In the genomic region with DNA sequence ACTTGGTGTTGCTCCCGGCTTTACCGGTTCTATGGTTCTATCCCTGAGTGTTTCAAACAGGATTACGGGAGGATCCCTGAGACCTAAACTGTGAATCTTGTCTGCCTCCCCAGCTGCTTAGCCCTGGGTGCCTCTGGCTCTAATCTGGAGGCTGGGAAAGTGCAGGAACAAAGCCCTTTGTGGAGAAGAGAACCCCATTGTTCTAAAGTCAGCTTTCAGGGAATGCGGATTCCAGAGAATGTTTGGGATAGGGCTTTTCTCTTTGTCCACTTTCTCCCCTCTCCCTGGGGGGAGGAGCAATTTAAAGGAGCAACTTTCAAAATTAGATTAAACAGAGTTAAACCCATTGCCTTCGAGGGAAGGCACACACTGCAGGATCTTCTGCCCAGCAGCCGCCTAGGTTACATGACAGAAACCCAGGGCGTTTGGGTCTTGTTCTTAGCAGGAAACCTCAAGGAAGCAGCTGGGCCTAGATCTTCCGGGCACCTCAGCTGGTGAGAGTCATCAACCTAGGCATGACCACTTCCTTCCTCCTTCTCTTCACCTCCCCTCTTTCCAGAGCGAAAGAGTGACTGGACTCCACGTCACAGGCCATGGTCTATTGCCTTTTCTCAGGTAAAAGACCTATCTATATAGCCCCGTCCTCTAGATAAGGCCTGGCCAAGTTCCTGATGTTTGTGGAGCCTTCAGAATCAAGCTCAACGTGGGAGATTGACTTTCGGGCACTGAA, we compare ENCODE assay signal across 10 mouse cellular contexts. TPM values are rescaled to one million over a fixed set of nuclear protein-coding genes. Genes with fewer than 3 reads are reported as not detected.
DNase-seq lines count a peak whose midpoint lies in the region; ATAC-seq and TF ChIP-seq lines count a peak whose summit lies in the region.
"Had no signal": no experiment of that assay in that cellular context is flagged by ENCODE, and none has a peak within 500 bp of the region (broad histone marks: within the 10 kb centered on the region; RNA-seq: fewer than 3 reads in every experiment).

No protein-coding gene starts in this region.

- H3K27me3 ChIP-seq in heart, embryonic 13.5 days (replicated peaks): peaks cover 58% of the 10 kb centered on the region
- peaks cover 56% of the 10 kb centered on the region for H3K27me3 ChIP-seq in intestine, embryonic 14.5 days (replicated peaks; ENCODE audit: control insufficient read depth, insufficient read depth, low read length)

- no peak for DNase-seq in heart, postnatal 14 days
- no peak for DNase-seq in intestine, embryonic 14.5 days (ENCODE audit: low spot score)
- no peak for DNase-seq in ovary, postnatal 14 days (ENCODE audit: low spot score)
- no peak for DNase-seq in layer of hippocampus, postnatal 25 days (ENCODE audit: extremely low spot score in 1 of 2, low spot score in 1 of 2)
- no peak for DNase-seq in testis, postnatal 10 days (ENCODE audit: low spot score)

- ATAC-seq in heart, embryonic 13.5 days (ENCODE audit: extremely low read depth, insufficient number of reproducible peaks, low FRiP score, low TSS enrichment): no peak
- no peak for ATAC-seq in intestine, embryonic 14.5 days (replicated peaks; ENCODE audit: low FRiP score, low TSS enrichment, low read depth)
- peak; percentile 81 for ATAC-seq in monocyte, adult 5-6 weeks (replicated peaks; ENCODE audit: insufficient number of reproducible peaks, low FRiP score, low TSS enrichment, poor library complexity, severe bottlenecking)

- peak overlapping the region; percentile 68; the same call in 1 of the 2 replicates for H3K4me3 ChIP-seq in heart, embryonic 13.5 days
- no peak overlapping the region for H3K4me3 ChIP-seq in bone marrow, adult 2 months (replicated peaks; ENCODE audit: control insufficient read depth, low read depth, low read length)
- no peak overlapping the region for H3K4me3 ChIP-seq in intestine, embryonic 14.5 days (ENCODE audit: low read depth, low read length)

- TF ChIP-seq POLR2A in bone marrow, adult 2 months (IDR thresholded peaks at IDR 0.05; ENCODE audit: borderline replicate concordance, control insufficient read depth, low read depth, low read length): no peak

- peak overlapping the region; percentile 33; the same call in 1 of the 2 replicates for H3K27ac ChIP-seq in heart, embryonic 13.5 days (replicated peaks)
- peak overlapping the region; percentile 73 for H3K27ac ChIP-seq in bone marrow, adult 2 months (ENCODE audit: control insufficient read depth, insufficient read depth, low read depth, low read length, poor library complexity)
- H3K27ac ChIP-seq in intestine, embryonic 14.5 days (ENCODE audit: low read depth): peak overlapping the region; percentile 12; the same call in 1 of the 2 replicates
- H3K27ac ChIP-seq: limb, embryonic 12.5 days had no signal

- 45% methylated on average over 13 of the region's 13 CpGs for WGBS in heart, embryonic 13.5 days
- WGBS in bone marrow, adult 2 months: 20% methylated on average over 13 of the region's 13 CpGs
- WGBS in intestine, embryonic 14.5 days: 50% methylated on average over 13 of the region's 13 CpGs

- H3K36me3 ChIP-seq in heart, embryonic 13.5 days: no peaks in the 10 kb centered on the region
- no peaks in the 10 kb centered on the region for H3K36me3 ChIP-seq in intestine, embryonic 14.5 days (ENCODE audit: control insufficient read depth, insufficient read depth, low read length)
- H3K36me3 ChIP-seq: limb, embryonic 12.5 days had no signal

- TF ChIP-seq CTCF in bone marrow, adult 2 months (IDR thresholded peaks at IDR 0.05; ENCODE audit: control insufficient read depth, insufficient read depth, low read length): no peak

- peak overlapping the region; percentile 99 for H3K4me2 ChIP-seq in heart, embryonic 13.5 days
- no peak overlapping the region; the same call in 1 of the 2 replicates for H3K4me2 ChIP-seq in intestine, embryonic 14.5 days (ENCODE audit: low read length)

- H3K9ac ChIP-seq in heart, embryonic 13.5 days: no peak overlapping the region
- H3K9ac ChIP-seq in intestine, embryonic 14.5 days (ENCODE audit: low read length): no peak overlapping the region

- H3K9me3 ChIP-seq in heart, embryonic 13.5 days: no peaks in the 10 kb centered on the region
- H3K9me3 ChIP-seq in intestine, embryonic 14.5 days (ENCODE audit: control insufficient read depth, low read length): no peaks in the 10 kb centered on the region
- H3K9me3 ChIP-seq: limb, embryonic 12.5 days had no signal

- H3K4me1 ChIP-seq in heart, embryonic 13.5 days: peaks cover 41% of the 10 kb centered on the region
- H3K4me1 ChIP-seq in bone marrow, adult 2 months (ENCODE audit: control insufficient read depth, insufficient read depth, low read length): peaks cover 3% of the 10 kb centered on the region; the same call in 1 of the 2 replicates
- H3K4me1 ChIP-seq in intestine, embryonic 14.5 days (replicated peaks; ENCODE audit: control insufficient read depth, insufficient read depth, low read length): peaks cover 14% of the 10 kb centered on the region

- intact Hi-C loops in heart, postnatal 14 days (cut with DNase I): loop anchor here (5.0 kb wide), 2 partner anchors 36 to 76 kb away; no protein-coding TSS in a partner anchor

RNA-seq across cellular contexts. Expression of a gene that starts 1.0 kb away (rescaled TPM):
- 4.5 and 4.9 TPM in 2 replicates for polyA plus RNA-seq in heart, embryonic 13.5 days (2015; fragmentation: Nextera tagmentation; extraction: Ambion mirVana)
- 10 to 100 TPM; 17.0 to 20.2 TPM for total RNA-seq in heart, postnatal 14 days (2021)
- polyA plus RNA-seq in bone marrow, adult 2 months (2011; ENCODE audit: insufficient read depth, insufficient read length, low replicate concordance, missing spikeins): 3.8 and 5.3 TPM in 2 replicates
- polyA plus RNA-seq in intestine, embryonic 14.5 days (2014; fragmentation: Nextera tagmentation; extraction: Ambion mirVana): 5.0 and 5.4 TPM in 2 replicates
- total RNA-seq in monocyte, adult 5-6 weeks (2017): 16.0 to 28.4 TPM (median 16.3 TPM) in 3 replicates
- 100 to 1,000 TPM; 138 to 141 TPM for total RNA-seq in layer of hippocampus, postnatal 25 days (2021)

RNA-seq across cellular contexts. Expression of a gene that starts 41.5 kb away (rescaled TPM):
- 7.2 and 7.6 TPM in 2 replicates for polyA plus RNA-seq in heart, embryonic 13.5 days (2015; fragmentation: Nextera tagmentation; extraction: Ambion mirVana)
- total RNA-seq in heart, postnatal 14 days (2021): 1 to 10 TPM; 6.9 to 8.9 TPM
- 10.9 and 12.9 TPM in 2 replicates for polyA plus RNA-seq in bone marrow, adult 2 months (2011; ENCODE audit: insufficient read depth, insufficient read length, low replicate concordance, missing spikeins)
- polyA plus RNA-seq in intestine, embryonic 14.5 days (2014; fragmentation: Nextera tagmentation; extraction: Ambion mirVana): 12.7 and 13.0 TPM in 2 replicates
- 22.5 to 30.7 TPM (median 30.6 TPM) in 3 replicates for total RNA-seq in monocyte, adult 5-6 weeks (2017)
- total RNA-seq in layer of hippocampus, postnatal 25 days (2021): 10 to 100 TPM; 10.0 to 10.2 TPM

RNA-seq across cellular contexts. Expression of a gene that starts 55.7 kb away (rescaled TPM):
- not detected in 2 replicates for polyA plus RNA-seq in heart, embryonic 13.5 days (2015; fragmentation: Nextera tagmentation; extraction: Ambion mirVana)
- total RNA-seq in heart, postnatal 14 days (2021): not detected
- polyA plus RNA-seq in bone marrow, adult 2 months (2011; ENCODE audit: insufficient read depth, insufficient read length, low replicate concordance, missing spikeins): not detected in 2 replicates
- polyA plus RNA-seq in intestine, embryonic 14.5 days (2014; fragmentation: Nextera tagmentation; extraction: Ambion mirVana): not detected in 2 replicates
- not detected in 3 replicates for total RNA-seq in monocyte, adult 5-6 weeks (2017)
- 10 to 100 TPM; 68.3 to 77.6 TPM for total RNA-seq in layer of hippocampus, postnatal 25 days (2021)
- total RNA-seq: MEL had no signal
- polyA plus RNA-seq: limb, embryonic 12.5 days had no signal

Comparison
In these comparisons a context has a peak if more than half of its experiments do, and no peak if none do; other contexts are left out.
1. H3K27ac ChIP-seq: peak in every context shown above with its lines; median percentile 73 in bone marrow, adult 2 months; 33 in heart, embryonic 13.5 days; 12 in intestine, embryonic 14.5 days.
2. RNA of a gene that starts 55.7 kb away (total RNA-seq): 68.3 to 77.6 TPM in layer of hippocampus, postnatal 25 days; not detected in heart, postnatal 14 days and not detected in monocyte, adult 5-6 weeks; every median in the first group is over 10 times any median in the second.